Mouse (Mus musculus) left cerebral cortex, adult 2 months (tissue): ENCODE measurements around the gene Whamm. TPM values are rescaled to one million over a fixed set of nuclear protein-coding genes. Genes with fewer than 3 reads are reported as not detected.
A peak's percentile ranks its signal among the peaks of the same experiment; 100 is the strongest.

Source experiments
- DNase-seq, 2 experiments: peaks; one replicate each; pipeline ENCODE4 v3.0.0; 2021 to 2022; ENCODE audit warnings: low spot score in 2 of 2, mixed read lengths in 1 of 2; ENCODE audit errors: extremely low spot score in 1 of 2
- H3K27ac ChIP-seq: fragments of 200-600 bp; 2 replicates; pipeline ENCODE4 v1.8.1; 2022
- H3K4me3 ChIP-seq: fragments of 200-600 bp; 2 replicates; pipeline ENCODE4 v1.8.1; 2022
- CTCF ChIP-seq: fragments of 200-600 bp; IDR thresholded peaks from 2 replicates; pipeline ENCODE4 v1.8.1; 2022; ENCODE audit warnings: antibody characterized with exemption, mild to moderate bottlenecking, moderate library complexity
- intact Hi-C: fragments of 180-260 bp; cut with DNase I; formaldehyde crosslinking; loops from one replicate; pipeline ENCODE4 v1.15.1; 2025
- long read RNA-seq, 2 experiments: library from polyadenylated mRNA; stranded (forward); transcript quantifications; one replicate each; pipeline ENCODE4 v2.0.0; 2021; ENCODE audit warnings: borderline mapping rate in 2 of 2
- total RNA-seq, 2 experiments: library from RNA; stranded (reverse); gene quantifications; 2 replicates each; pipeline ENCODE4 v1.2.3; 2021

Whamm gene
- total RNA-seq: 10 to 100 TPM; 18.6 to 19.1 TPM
- long read RNA-seq, experiment 1, transcript Whamm-201 (10 exons, 3,069 nt): major isoform, 13 of 26 reads
- long read RNA-seq, experiment 1, partial matches to known transcripts: 5 of 26 reads
- long read RNA-seq, experiment 1, other reads (novel, unspliced or antisense): 8 of 26 reads
- long read RNA-seq, experiment 2, transcript Whamm-201 (10 exons, 3,069 nt): major isoform, 7 of 33 reads
- long read RNA-seq, experiment 2, partial matches to known transcripts: 11 of 33 reads
- long read RNA-seq, experiment 2, other reads (novel, unspliced or antisense): 15 of 33 reads

- intact Hi-C loops: loop anchor here (1.0 to 10.0 kb wide), 11 partner anchors 29 to 407 kb away; partner anchors contain the start of genes Cpeb1 and Homer2
- TF ChIP-seq CTCF: peak; percentile 4
- H3K4me3 ChIP-seq: peak within 1 kb of the TSS; percentile 92
Measured at GRCm38 (mm10) chr7:81571108-81571940, at the start of gene Whamm. Gene Whamm (plus strand): TSS chr7:81571266.

GRCm38 (mm10) chr7:81523008-81523662, 47.9 kb upstream of the Whamm start:
- DNase-seq: peak; percentile 88 to 90
- intact Hi-C loops: loop anchor here (2.0 to 5.0 kb wide), 2 partner anchors 48 to 181 kb away; partner anchors contain the start of gene Whamm
- TF ChIP-seq CTCF: peak; percentile 19
- H3K4me3 ChIP-seq: peak overlapping the region; percentile 67
- peak overlapping the region; percentile 88 for H3K27ac ChIP-seq

More at GRCm38 (mm10) chr7:81571108-81571940, at the start of gene Whamm:
- peak; percentile 86 to 90 for DNase-seq
- H3K27ac ChIP-seq: peak within 1 kb of the TSS; percentile 91

GRCm38 (mm10) chr7:81523663-81524017, 47.4 kb upstream of the Whamm start:
- H3K27ac ChIP-seq: peak overlapping the region; percentile 60; the same call in 1 of the 2 replicates
- intact Hi-C loops: loop anchor here (2.0 to 5.0 kb wide), 2 partner anchors 47 to 181 kb away; partner anchors contain the start of gene Whamm
- H3K4me3 ChIP-seq: peak overlapping the region; percentile 67
- DNase-seq: no peak
- TF ChIP-seq CTCF: no peak

- no peak overlapping the region for H3K4me3 ChIP-seq
- no peak for TF ChIP-seq CTCF
- DNase-seq: no peak
- H3K27ac ChIP-seq: no peak overlapping the region
- intact Hi-C loops: no loop called here
Measured at GRCm38 (mm10) chr7:81528918-81529317, 42.1 kb upstream of the Whamm start.

GRCm38 (mm10) chr7:81531462-81531861, 39.6 kb upstream of the Whamm start:
- Histone ChIP-seq H3K27ac (no peak overlapping the region), H3K4me3 (no peak overlapping the region)
- no peak for DNase-seq
- intact Hi-C loops: no loop called here
- TF ChIP-seq CTCF: no peak

GRCm38 (mm10) chr7:81536478-81536877, 34.6 kb upstream of the Whamm start:
- no peak overlapping the region for H3K4me3 ChIP-seq
- TF ChIP-seq CTCF: no peak
- DNase-seq: no peak
- intact Hi-C loops: no loop called here
- no peak overlapping the region for H3K27ac ChIP-seq

GRCm38 (mm10) chr7:81538070-81538675, 32.9 kb upstream of the Whamm start:
- no peak for DNase-seq
- intact Hi-C loops: no loop called here
- Histone ChIP-seq H3K27ac (no peak overlapping the region), H3K4me3 (no peak overlapping the region)
- no peak for TF ChIP-seq CTCF

- Histone ChIP-seq H3K4me3 (no peak overlapping the region), H3K27ac (peak overlapping the region; percentile 7; the same call in 1 of the 2 replicates)
- TF ChIP-seq CTCF: no peak
- intact Hi-C loops: no loop called here
- DNase-seq: no peak
Measured at GRCm38 (mm10) chr7:81539565-81539964, 31.5 kb upstream of the Whamm start.

- Histone ChIP-seq H3K4me3 (no peak overlapping the region), H3K27ac (peak overlapping the region; percentile 56; the same call in 1 of the 2 replicates)
- TF ChIP-seq CTCF: no peak
- intact Hi-C loops: no loop called here
- DNase-seq: no peak
Measured at GRCm38 (mm10) chr7:81540999-81541398, 30.1 kb upstream of the Whamm start.

- DNase-seq: peak; percentile 57 to 63
- TF ChIP-seq CTCF: no peak
- Histone ChIP-seq H3K27ac (0 out of 2 replicates have a peak overlapping the region, but pooled peaks have one; percentile 24), H3K4me3 (no peak overlapping the region)
- intact Hi-C loops: loop anchor here (2.0 kb wide), 1 partner anchor 29 kb away; the partner anchor contains the start of gene Whamm
Measured at GRCm38 (mm10) chr7:81541924-81542524, 29.0 kb upstream of the Whamm start.

GRCm38 (mm10) chr7:81542934-81543333, 28.1 kb upstream of the Whamm start:
- no peak for DNase-seq
- intact Hi-C loops: loop anchor here (2.0 kb wide), 1 partner anchor 28 kb away; the partner anchor contains the start of gene Whamm
- TF ChIP-seq CTCF: no peak
- no peak overlapping the region for H3K27ac ChIP-seq
- no peak overlapping the region for H3K4me3 ChIP-seq
